Mouse (Mus musculus) cerebellum, adult 2 months (tissue): ENCODE results near the gene St6galnac3. TPM values are rescaled to one million over a fixed set of nuclear protein-coding genes. Genes with fewer than 3 reads are reported as not detected.
A peak's percentile ranks its signal among the peaks of the same experiment; 100 is the strongest.

ENCODE experiments used
- DNase-seq, 2 experiments: peaks; one replicate each; pipeline ENCODE4 v3.0.0; 2021
- H3K27ac ChIP-seq: fragments of 200-500 bp; 2 replicates; pipeline ENCODE4 v1.5.1; 2012; ENCODE audit warnings: low read length, control low read depth, inconsistent platforms; ENCODE audit not compliant: insufficient read depth
- H3K27me3 ChIP-seq: fragments of 200-500 bp; 2 replicates; pipeline ENCODE4 v1.6.1; 2012; ENCODE audit warnings: inconsistent platforms, mild to moderate bottlenecking, low read length, moderate library complexity; ENCODE audit not compliant: control insufficient read depth, insufficient read depth
- H3K4me1 ChIP-seq: fragments of 200-500 bp; 2 replicates; pipeline ENCODE4 v1.6.1; 2011; ENCODE audit warnings: low read length; ENCODE audit not compliant: control insufficient read depth, insufficient read depth
- H3K4me3 ChIP-seq: fragments of 200-500 bp; replicated peaks from 2 replicates; pipeline ENCODE3; 2011; ENCODE audit warnings: mild to moderate bottlenecking, low read depth, low read length, control low read depth; ENCODE audit not compliant: insufficient read depth
- CTCF ChIP-seq: fragments of 200-500 bp; IDR thresholded peaks from 2 replicates; pipeline ENCODE4 v1.5.1; 2011; ENCODE audit warnings: low read depth, mild to moderate bottlenecking, control low read depth, low read length, moderate library complexity, borderline replicate concordance; ENCODE audit not compliant: insufficient read depth
- POLR2A ChIP-seq: fragments of 200-500 bp; IDR thresholded peaks from 2 replicates; pipeline ENCODE4 v1.6.1; 2011; ENCODE audit warnings: low read length, control low read depth, borderline replicate concordance; ENCODE audit not compliant: insufficient read depth
- WGBS: fragments of 180-500 bp; shearing (Covaris S2); methylation state at CpG from one replicate; pipeline ENCODE4 v1.1.7; 2018; 5-methylcytosine and 5-hydroxymethylcytosine counted together
- polyA plus RNA-seq: library from polyadenylated mRNA; depleted of rRNA; stranded (reverse); fragments of >200 nt; gene quantifications from 2 replicates; pipeline ENCODE4 v1.2.3, GENCODE M21; 2012

St6galnac3 gene
- polyA plus RNA-seq, 1 experiment: 14.6 TPM

GRCm38 (mm10) chr3:153692206-153692813, 32.7 kb downstream of the St6galnac3 start:
- Histone ChIP-seq H3K27ac (no peak overlapping the region), H3K4me3 (no peak overlapping the region), H3K27me3 (no peaks in the 10 kb centered on the region), H3K4me1 (peaks cover 3% of the 10 kb centered on the region)
- no peak for DNase-seq
- TF ChIP-seq POLR2A (no peak), CTCF (no peak)
- WGBS: 80% methylated on average over 11 of the region's 11 CpGs

- Histone ChIP-seq H3K27me3 (no peaks in the 10 kb centered on the region), H3K4me3 (no peak overlapping the region), H3K27ac (no peak overlapping the region), H3K4me1 (peaks cover 3% of the 10 kb centered on the region)
- no peak for DNase-seq
- WGBS: 68% methylated on average over 4 of the region's 4 CpGs
- no peak for TF ChIP-seq POLR2A
- no peak for TF ChIP-seq CTCF
Measured at GRCm38 (mm10) chr3:153691537-153691936, 33.4 kb downstream of the St6galnac3 start.

- WGBS: 91% methylated on average over 2 of the region's 2 CpGs
- Histone ChIP-seq H3K4me3 (no peak overlapping the region), H3K27me3 (no peaks in the 10 kb centered on the region), H3K4me1 (peaks cover 3% of the 10 kb centered on the region), H3K27ac (no peak overlapping the region)
- no peak for TF ChIP-seq POLR2A
- TF ChIP-seq CTCF: no peak
- DNase-seq: no peak
Measured at GRCm38 (mm10) chr3:153690553-153690952, 34.4 kb downstream of the St6galnac3 start.

- no peak for TF ChIP-seq POLR2A
- TF ChIP-seq CTCF: no peak
- Histone ChIP-seq H3K4me1 (peaks cover 3% of the 10 kb centered on the region), H3K4me3 (no peak overlapping the region), H3K27me3 (no peaks in the 10 kb centered on the region), H3K27ac (no peak overlapping the region)
- WGBS: 39% methylated on average over 11 of the region's 11 CpGs
- no peak for DNase-seq
Measured at GRCm38 (mm10) chr3:153689793-153690291, 35.1 kb downstream of the St6galnac3 start.

- H3K27ac ChIP-seq: peak overlapping the region; percentile 37; the same call in 1 of the 2 replicates
- no peaks in the 10 kb centered on the region for H3K27me3 ChIP-seq
- DNase-seq: no peak
- H3K4me3 ChIP-seq: no peak overlapping the region
- 92% methylated on average over 5 of the region's 5 CpGs for WGBS
- TF ChIP-seq CTCF (no peak), POLR2A (no peak)
- peaks cover 3% of the 10 kb centered on the region for H3K4me1 ChIP-seq
Measured at GRCm38 (mm10) chr3:153687896-153688295, 37.1 kb downstream of the St6galnac3 start.

- Histone ChIP-seq H3K27ac (no peak overlapping the region), H3K27me3 (no peaks in the 10 kb centered on the region), H3K4me1 (peaks cover 15% of the 10 kb centered on the region), H3K4me3 (no peak overlapping the region)
- DNase-seq: no peak
- no peak for TF ChIP-seq POLR2A
- 94% methylated on average over 1 of the region's 1 CpGs for WGBS
Measured at GRCm38 (mm10) chr3:153684909-153685308, 40.1 kb downstream of the St6galnac3 start.

GRCm38 (mm10) chr3:153682303-153682702, 42.7 kb downstream of the St6galnac3 start:
- Histone ChIP-seq H3K4me3 (no peak overlapping the region), H3K4me1 (peaks cover 19% of the 10 kb centered on the region), H3K27me3 (no peaks in the 10 kb centered on the region), H3K27ac (peak overlapping the region; percentile 22; the same call in 1 of the 2 replicates)
- TF ChIP-seq POLR2A (no peak), CTCF (no peak)
- peak; percentile 49 to 74 for DNase-seq
- 35% methylated on average over 10 of the region's 10 CpGs for WGBS

- no peak for TF ChIP-seq POLR2A
- TF ChIP-seq CTCF: no peak
Measured at GRCm38 (mm10) chr3:153681720-153682119, 43.3 kb downstream of the St6galnac3 start.

GRCm38 (mm10) chr3:153675832-153676231, 49.1 kb downstream of the St6galnac3 start:
- no peaks in the 10 kb centered on the region for H3K27me3 ChIP-seq
- 65% methylated on average over 7 of the region's 7 CpGs for WGBS
- no peak overlapping the region for H3K4me3 ChIP-seq
- H3K4me1 ChIP-seq: peaks cover 12% of the 10 kb centered on the region
- no peak for DNase-seq
- no peak overlapping the region for H3K27ac ChIP-seq
- TF ChIP-seq CTCF (no peak), POLR2A (no peak)

More at GRCm38 (mm10) chr3:153681720-153682119, 43.3 kb downstream of the St6galnac3 start:
- WGBS: 90% methylated on average over 9 of the region's 9 CpGs
- Histone ChIP-seq H3K27me3 (no peaks in the 10 kb centered on the region), H3K4me3 (no peak overlapping the region), H3K4me1 (peaks cover 24% of the 10 kb centered on the region), H3K27ac (0 out of 2 replicates have a peak overlapping the region, but pooled peaks have one; percentile 6)
- no peak for DNase-seq
